Mouse (Mus musculus) left cerebral cortex, postnatal 36 days (tissue): ENCODE data around the gene Lpp. TPM values are rescaled to one million over a fixed set of nuclear protein-coding genes. Genes with fewer than 3 reads are reported as not detected.
A peak's percentile ranks its signal among the peaks of the same experiment; 100 is the strongest.

Experiments used
- DNase-seq, 2 experiments: peaks; one replicate each; pipeline ENCODE4 v3.0.0; 2021 to 2022; ENCODE audit warnings: low spot score in 2 of 2, mixed read lengths in 1 of 2
- intact Hi-C: fragments of 180-260 bp; cut with DNase I; formaldehyde crosslinking; loops from one replicate; pipeline ENCODE4 v1.15.1; 2025
- total RNA-seq, 2 experiments: library from RNA; stranded (reverse); gene quantifications; 2 replicates each; pipeline ENCODE4 v1.2.3; 2021

The Lpp gene
- total RNA-seq, 2 experiments from 2014 or later: 4.4 to 7.8 TPM

DNA sequence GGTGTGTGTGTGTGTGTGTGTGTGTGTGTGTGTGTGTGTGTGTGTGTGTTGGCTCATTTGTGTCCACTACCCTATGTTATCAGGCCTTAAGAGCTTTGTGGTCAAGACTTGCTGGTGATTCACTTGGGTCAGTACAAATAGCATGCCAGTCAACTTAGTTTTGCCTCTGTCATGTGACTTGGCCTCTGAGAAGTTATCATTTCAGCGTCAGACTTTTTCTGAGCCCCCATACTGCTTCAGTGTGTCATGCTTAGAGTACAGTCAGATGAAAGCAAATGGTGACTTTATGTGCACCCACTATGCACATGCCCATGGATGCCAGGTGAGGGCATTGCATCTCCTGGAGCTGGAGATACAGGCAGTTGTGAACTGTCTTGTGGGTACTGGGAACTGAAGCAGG, 38.5 kb downstream of the Lpp start:
- intact Hi-C loops: no loop called here
- no peak for DNase-seq

- DNase-seq: no peak
- intact Hi-C loops: no loop called here
Observed at GRCm38 (mm10) chr16:24433563-24433962, 40.3 kb downstream of the Lpp start.

GRCm38 (mm10) chr16:24434026-24434425, 40.7 kb downstream of the Lpp start:
- intact Hi-C loops: no loop called here
- DNase-seq: no peak

DNA sequence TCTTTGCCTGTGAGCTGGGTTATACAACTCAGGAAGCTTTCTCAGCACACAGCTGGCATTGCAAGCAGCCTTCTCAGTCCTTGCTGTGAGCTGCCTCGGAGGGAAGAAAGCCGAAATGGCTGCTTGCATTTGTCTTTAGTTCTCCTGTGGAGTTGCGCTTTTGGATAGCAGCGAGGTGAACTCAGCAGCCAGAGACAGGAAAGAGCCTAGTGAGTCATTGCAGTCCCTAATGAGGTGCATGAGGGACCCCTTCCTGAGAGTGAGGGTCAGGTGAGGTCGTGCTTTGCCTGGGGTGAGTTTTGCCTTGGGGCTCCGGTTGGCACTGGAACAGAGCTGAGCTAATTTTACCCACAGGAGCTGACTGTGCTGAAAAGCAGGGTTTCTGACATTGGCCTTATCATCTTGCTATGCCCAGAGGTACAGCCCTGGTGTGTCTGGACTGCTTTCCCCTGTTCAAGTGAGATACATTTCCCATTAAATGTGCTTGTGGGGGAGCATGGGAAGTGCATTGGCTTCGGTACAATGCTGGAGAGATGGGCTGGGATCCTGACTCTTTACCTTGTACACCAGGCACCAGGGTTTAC, 41.3 kb downstream of the Lpp start:
- intact Hi-C loops: no loop called here

DNA sequence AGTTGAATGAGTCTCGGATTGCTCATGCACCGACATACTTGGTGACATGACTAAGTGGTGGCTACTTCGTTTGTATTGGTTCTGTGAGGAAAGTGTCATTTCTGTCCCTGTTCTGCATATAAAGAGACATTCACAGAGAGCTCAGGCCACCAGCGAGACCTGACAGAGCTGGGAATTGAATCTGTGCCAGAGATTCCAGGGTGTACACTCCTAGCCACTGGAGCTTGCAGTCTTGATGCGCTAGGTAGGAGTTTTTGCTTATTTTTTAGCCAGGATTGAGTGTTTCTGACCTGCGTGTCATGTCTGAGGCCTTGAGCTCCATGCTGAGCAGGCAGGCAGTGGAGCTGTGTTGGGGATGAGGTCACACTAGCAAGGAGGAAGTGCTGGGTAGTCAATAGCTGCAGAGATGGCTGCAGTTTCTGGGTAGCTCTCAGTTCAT, 41.8 kb downstream of the Lpp start:
- no peak for DNase-seq
- intact Hi-C loops: no loop called here

More for the DNA sequence above, 41.3 kb downstream of the Lpp start:
- DNase-seq: peak in 1 of 2 experiments; percentile 15

DNA sequence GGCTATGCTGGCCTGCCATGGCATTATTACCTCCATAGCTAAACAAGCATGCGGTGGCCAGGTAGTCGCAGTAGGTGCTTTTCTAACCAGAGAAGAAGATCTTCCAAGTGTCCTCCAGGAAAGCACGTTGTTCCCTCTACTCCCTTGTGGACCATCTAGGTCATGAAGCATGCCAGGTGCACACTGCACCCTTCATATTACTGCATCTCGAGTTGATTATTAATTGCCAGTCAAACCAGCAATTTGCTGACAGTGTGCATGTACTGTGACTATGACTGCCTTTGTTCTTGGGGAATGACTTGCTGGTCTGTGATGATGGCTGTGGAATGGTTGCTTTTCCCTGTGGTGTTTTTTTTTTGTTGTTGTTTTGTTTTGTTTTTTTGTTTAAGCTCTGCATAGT, 45.1 kb downstream of the Lpp start:
- intact Hi-C loops: no loop called here
- no peak for DNase-seq

DNA sequence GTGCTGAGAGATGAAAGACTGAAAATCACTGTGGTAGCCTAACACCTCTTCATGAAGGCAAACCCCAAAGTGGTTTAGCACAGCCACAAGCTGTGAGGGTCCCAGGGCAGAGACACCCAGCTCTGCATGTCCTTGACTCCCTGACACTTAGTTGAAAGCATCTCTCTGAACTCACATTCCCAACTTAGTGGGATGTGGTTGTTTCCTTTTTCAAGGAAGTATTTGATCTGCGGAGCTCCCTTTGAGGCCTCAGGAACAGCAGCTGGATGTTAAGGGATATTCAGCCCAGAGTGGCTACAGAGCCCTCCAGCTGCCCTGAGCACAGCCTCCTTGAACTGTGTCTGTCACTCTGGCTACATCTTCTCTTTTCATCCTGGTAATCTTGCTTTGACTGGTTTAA, 48.0 kb downstream of the Lpp start:
- DNase-seq: no peak
- intact Hi-C loops: no loop called here

GRCm38 (mm10) chr16:24442500-24443122, 49.3 kb downstream of the Lpp start:
- intact Hi-C loops: no loop called here

GRCm38 (mm10) chr16:24443123-24443515, 49.8 kb downstream of the Lpp start:
- intact Hi-C loops: no loop called here
- no peak for DNase-seq

More at GRCm38 (mm10) chr16:24442500-24443122, 49.3 kb downstream of the Lpp start:
- no peak for DNase-seq

DNA sequence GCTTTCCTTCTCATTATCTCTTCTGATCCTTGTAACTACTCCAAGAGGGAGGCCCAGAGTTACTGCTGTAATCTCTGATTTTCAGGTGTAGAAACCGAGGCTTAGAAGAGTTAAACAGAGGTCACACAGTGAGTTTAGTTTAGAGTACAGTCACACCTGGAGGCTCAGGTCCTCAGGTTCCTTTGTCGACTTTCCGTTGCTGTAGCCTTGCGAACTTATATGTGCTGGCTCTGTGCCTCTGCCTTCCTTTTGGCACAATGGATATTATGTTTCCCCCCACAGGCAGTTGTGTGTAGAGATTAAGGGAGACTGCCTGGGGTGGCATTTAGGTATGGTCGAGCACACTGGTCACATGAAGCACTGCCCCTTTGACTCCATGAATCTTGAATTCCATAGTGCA, 50.2 kb downstream of the Lpp start:
- intact Hi-C loops: no loop called here

DNA sequence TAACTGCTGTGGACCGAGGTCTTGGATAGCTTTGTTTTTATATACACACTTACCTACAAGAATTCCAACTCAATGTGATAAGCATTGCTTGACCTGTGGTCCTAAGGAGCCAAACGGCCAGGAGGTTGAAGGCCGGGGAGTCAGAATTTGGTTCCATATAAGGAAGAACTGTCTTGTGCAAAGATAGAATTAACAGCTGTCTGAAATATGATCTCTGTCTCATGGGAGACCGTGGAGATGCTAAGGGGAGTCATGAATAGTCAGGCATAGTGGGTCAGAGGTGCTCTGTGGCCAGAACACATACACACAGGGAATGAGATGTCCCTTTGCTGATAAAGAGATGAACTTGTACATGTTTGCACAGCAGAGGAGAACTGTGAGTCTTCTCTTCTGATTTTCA, 51.5 kb downstream of the Lpp start:
- DNase-seq: no peak
- intact Hi-C loops: no loop called here

More for the DNA sequence above, 50.2 kb downstream of the Lpp start:
- no peak for DNase-seq

DNA sequence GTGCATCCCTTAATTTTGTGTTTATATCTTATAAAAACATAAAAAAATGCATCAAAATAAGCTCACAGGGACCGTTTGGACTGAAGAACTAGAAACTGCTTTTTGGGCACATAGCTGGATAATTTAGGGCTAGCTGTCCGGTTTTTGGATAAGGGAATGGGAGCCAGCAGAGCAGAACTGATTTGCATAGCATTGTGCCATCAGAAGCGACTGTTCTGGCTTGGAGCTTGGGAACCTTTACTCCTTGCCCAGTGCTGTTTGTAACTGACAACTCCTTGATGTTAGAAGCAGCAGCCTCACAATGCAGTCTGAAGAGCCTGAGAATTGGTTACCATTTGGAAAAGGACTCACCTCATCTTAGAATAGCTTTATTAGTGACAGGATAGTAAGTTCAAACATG, 52.2 kb downstream of the Lpp start:
- DNase-seq: no peak
- intact Hi-C loops: no loop called here

DNA sequence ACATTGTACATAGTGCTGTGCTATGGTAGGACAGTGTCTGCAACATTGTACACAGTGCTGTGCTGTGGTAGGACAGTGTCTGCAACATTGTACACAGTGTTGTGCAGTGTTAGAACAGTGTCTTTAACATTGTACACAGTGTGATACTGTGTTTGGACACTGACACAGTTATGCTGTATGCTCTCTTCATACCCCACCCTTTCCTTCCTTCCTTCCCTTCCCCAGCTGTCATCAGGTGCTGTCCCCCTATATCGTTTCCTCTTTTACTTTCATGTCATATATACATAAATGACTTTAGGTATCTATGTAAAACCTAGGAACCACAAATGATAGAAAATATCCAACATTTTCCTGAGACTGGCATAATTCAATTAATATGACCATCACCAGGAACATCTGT, 53.1 kb downstream of the Lpp start:
- intact Hi-C loops: no loop called here

DNA sequence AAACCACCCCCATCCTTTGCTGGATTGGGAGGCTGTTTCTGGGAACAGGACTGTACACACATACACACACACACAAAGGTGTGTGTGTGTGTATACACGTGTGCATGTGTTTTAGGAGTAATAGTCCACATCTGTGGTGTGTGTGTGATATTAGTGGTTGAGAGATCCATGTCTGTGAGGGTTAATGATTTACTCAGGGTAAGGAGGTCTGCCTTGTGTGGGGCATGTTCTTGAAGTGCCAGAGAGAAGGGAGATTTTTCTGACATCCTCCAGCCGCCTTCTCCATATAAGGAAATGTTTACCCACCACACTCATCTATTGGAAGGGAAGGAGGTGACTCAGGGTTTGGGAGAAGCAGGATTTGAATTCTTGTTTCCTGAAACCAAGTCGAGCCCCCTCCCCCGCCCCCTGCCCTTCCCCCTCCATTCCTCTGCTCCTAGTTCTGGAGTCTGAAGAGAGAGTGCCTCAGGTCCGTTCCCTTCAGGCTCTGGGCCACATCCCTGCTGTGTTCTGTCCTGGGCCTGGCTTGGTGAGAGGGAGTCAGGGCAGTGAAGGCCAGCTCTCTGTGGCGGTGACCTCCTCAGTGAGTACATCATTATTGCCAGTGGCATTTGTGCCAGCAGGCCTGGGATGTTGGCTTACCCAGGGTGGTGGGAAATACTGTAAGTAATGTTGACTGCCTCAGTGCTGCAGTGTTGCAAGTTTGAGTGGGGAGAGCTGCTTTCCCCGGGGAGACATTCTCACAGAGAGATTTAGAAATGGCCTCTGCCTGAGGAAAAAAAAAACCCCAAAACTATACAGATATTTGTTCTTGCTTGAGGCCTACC, 54.6 kb downstream of the Lpp start:
- intact Hi-C loops: no loop called here
- no peak for DNase-seq

More for the DNA sequence above, 53.1 kb downstream of the Lpp start:
- DNase-seq: no peak

DNA sequence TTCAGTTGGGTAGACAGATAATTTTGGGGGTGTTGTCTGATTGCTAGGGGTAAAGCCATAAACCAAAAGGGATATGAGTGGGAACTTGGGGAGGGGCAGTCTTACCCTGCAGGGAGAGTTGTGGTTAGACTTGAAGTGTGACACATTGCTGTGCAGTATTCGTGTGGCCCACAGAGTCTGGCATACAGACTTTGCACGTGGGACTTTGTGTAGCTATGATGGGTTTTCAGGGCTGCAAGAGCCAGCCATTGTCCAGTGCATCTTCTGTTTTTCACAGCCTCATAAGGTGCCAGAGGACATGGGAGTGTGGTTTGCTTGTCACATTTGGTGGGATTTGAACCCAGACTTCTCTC, 55.2 kb downstream of the Lpp start:
- intact Hi-C loops: no loop called here
- no peak for DNase-seq

DNA sequence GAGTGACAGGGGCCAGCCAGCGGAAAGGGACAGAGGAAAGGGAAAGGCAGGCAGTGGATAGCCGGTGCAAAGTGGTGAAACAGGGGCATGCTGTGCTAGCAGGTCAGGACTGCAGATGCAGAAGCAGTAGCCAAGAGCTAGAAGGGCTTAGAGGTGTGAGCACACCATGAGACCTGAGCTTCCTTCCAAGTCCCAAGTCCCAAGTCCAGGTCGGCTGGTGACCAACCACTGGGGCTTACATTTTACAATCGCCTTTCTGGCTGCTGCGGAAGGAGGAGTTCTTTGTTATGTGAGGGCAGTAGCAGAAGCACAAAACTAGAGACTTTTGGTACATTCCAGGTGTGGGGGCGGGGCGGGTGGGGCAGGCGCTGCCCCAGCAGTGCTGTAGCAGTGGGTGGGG, 56.5 kb downstream of the Lpp start:
- no peak for DNase-seq
- intact Hi-C loops: no loop called here

DNA sequence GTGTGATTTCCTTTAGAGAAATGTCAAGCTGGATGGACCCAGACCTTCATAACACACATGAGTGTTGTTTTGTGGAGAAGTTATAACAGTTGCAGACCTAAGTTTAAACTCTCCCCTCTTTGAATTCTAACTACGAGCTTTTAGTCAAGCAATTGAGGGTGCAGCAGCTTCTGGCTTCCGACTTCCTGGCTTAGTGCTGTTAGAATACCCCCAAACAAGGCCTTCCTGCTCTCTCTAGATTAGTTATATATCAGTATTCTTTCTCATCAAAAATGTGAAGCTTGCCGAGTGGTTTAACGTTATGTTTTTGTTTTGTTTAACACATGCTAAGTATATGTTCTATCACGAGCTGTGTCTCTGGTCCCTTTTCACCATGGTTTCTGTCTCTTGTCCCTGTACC, 56.9 kb downstream of the Lpp start:
- intact Hi-C loops: no loop called here
- DNase-seq: no peak

DNA sequence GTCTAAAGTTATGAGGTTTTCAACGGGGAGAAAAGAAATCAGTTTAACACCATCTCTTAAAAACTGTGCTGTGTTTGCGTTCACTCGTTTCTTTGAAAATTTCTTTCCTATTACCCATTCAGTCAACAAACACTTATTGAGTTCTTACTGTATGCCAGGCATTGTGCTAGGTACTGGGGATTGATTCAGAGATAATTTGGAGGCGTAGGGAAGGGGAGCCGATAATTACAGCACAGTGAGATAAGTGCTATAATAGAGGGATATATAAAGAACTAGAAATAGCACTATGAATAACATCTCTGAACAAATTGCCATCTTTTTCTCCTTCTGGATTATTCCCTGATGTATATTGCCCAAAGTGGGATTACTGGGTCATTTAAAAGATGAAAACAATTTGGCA, 57.8 kb downstream of the Lpp start:
- intact Hi-C loops: no loop called here
- no peak for DNase-seq

GRCm38 (mm10) chr16:24453536-24453935, 60.2 kb downstream of the Lpp start:
- no peak for DNase-seq
- intact Hi-C loops: no loop called here

DNA sequence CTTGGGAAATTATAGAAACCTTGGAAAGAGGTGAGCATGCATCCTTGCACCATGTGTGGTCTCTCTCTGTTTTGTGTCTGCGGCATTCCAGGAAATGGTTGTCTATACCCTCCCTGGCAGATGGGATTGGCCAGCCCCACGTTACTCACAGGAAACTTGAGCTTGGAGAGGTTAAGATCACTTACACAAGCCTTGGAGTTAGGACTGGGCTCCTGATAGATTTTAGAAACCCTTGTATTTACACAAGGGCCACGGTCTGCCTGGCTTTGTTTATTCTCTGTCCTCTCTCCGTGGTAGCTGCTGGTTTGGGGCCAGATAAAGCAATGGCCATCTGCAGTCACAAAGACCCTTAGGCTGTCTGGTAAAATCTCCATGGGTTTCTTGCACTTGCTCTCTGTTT, 61.2 kb downstream of the Lpp start:
- intact Hi-C loops: no loop called here
- DNase-seq: no peak

- intact Hi-C loops: no loop called here
- no peak for DNase-seq
Observed at GRCm38 (mm10) chr16:24455361-24455855, 62.1 kb downstream of the Lpp start.
